ENCODE assay signal across 14 mouse cellular contexts in genomic region chr11:102293971-102294370, GRCm38 (mm10). TPM values are rescaled to one million over a fixed set of nuclear protein-coding genes. Genes with fewer than 3 reads are reported as not detected.
DNase-seq lines count a peak whose midpoint lies in the region; ATAC-seq lines count a peak whose summit lies in the region.
"Had no signal": no experiment of that assay in that cellular context is flagged by ENCODE, and none has a peak within 500 bp of the region (broad histone marks: within the 10 kb centered on the region; RNA-seq: fewer than 3 reads in every experiment).

No protein-coding gene starts in this region.

- ATAC-seq in cerebellum, adult (ENCODE audit: insufficient number of reproducible peaks, low FRiP score, low TSS enrichment): no peak
- no peak for ATAC-seq in intestine, embryonic 16.5 days
- ATAC-seq in intestine, embryonic 15.5 days: no peak

- peaks cover 12% of the 10 kb centered on the region for H3K4me1 ChIP-seq in intestine, embryonic 16.5 days (ENCODE audit: control insufficient read depth, insufficient read depth, low read length)
- peaks cover 16% of the 10 kb centered on the region; the same call in 1 of the 2 replicates for H3K4me1 ChIP-seq in intestine, embryonic 15.5 days (replicated peaks)

- H3K4me3 ChIP-seq in intestine, embryonic 16.5 days (ENCODE audit: low read length): no peak overlapping the region
- H3K4me3 ChIP-seq in intestine, embryonic 15.5 days (replicated peaks): no peak overlapping the region
- H3K4me3 ChIP-seq: erythroblast, embryonic 14.5 days had no signal

- H3K9me3 ChIP-seq in intestine, embryonic 16.5 days (ENCODE audit: control insufficient read depth, low read length): no peaks in the 10 kb centered on the region
- H3K9me3 ChIP-seq in intestine, embryonic 15.5 days: no peaks in the 10 kb centered on the region

- WGBS in intestine, embryonic 16.5 days: 95% methylated on average over 13 of the region's 13 CpGs
- WGBS in intestine, embryonic 15.5 days: 90% methylated on average over 13 of the region's 13 CpGs

- no peak overlapping the region for H3K4me2 ChIP-seq in intestine, embryonic 16.5 days (ENCODE audit: low read depth, low read length)
- H3K4me2 ChIP-seq in intestine, embryonic 15.5 days (replicated peaks): no peak overlapping the region

- H3K27ac ChIP-seq in intestine, embryonic 16.5 days (ENCODE audit: low read length): no peak overlapping the region
- no peak overlapping the region for H3K27ac ChIP-seq in intestine, embryonic 15.5 days

- peaks cover 8% of the 10 kb centered on the region for H3K36me3 ChIP-seq in intestine, embryonic 16.5 days (ENCODE audit: control insufficient read depth, insufficient read depth, low read length)
- H3K36me3 ChIP-seq in intestine, embryonic 15.5 days: peaks cover 22% of the 10 kb centered on the region

- DNase-seq in cerebellum, adult 8-10 months: peak; percentile 32
- peak; percentile 42 for DNase-seq in testis, postnatal 10 days (ENCODE audit: low spot score)
- DNase-seq in testis, postnatal 14 days (ENCODE audit: low spot score): no peak
- DNase-seq in layer of hippocampus, postnatal 10 days (ENCODE audit: low spot score in 2 of 2): no peak
- DNase-seq in retina, embryonic 14.5 days (ENCODE audit: low spot score): no peak
- DNase-seq: adrenal gland, adult 8-10 months; gastrocnemius, postnatal 10 days; kidney, postnatal 14 days; lung, postnatal 10 days; thymus, postnatal 14 days had no signal

- no peaks in the 10 kb centered on the region for H3K27me3 ChIP-seq in intestine, embryonic 16.5 days (replicated peaks; ENCODE audit: control insufficient read depth, insufficient read depth, low read length)
- H3K27me3 ChIP-seq in intestine, embryonic 15.5 days (replicated peaks): no peaks in the 10 kb centered on the region

- H3K9ac ChIP-seq in intestine, embryonic 16.5 days (ENCODE audit: low read depth, low read length): 0 out of 2 replicates have a peak overlapping the region, but pooled peaks have one; percentile 93
- no peak overlapping the region for H3K9ac ChIP-seq in intestine, embryonic 15.5 days

RNA-seq across cellular contexts. Expression of gene Atxn7l3, which starts 2.5 kb away (rescaled TPM):
- 8.8 and 9.0 TPM in 2 replicates for polyA plus RNA-seq in intestine, embryonic 16.5 days (2015; fragmentation: Nextera tagmentation; extraction: Ambion mirVana)
- polyA plus RNA-seq in intestine, embryonic 15.5 days (2015; fragmentation: Nextera tagmentation; extraction: Ambion mirVana): 11.8 and 13.6 TPM in 2 replicates
- 100 to 1,000 TPM; 146 to 150 TPM for total RNA-seq in layer of hippocampus, postnatal 10 days (2021)

RNA-seq across cellular contexts. Expression of gene Tmub2, which starts 9.2 kb away (rescaled TPM):
- polyA plus RNA-seq in intestine, embryonic 16.5 days (2015; fragmentation: Nextera tagmentation; extraction: Ambion mirVana): 52.0 and 54.3 TPM in 2 replicates
- polyA plus RNA-seq in intestine, embryonic 15.5 days (2015; fragmentation: Nextera tagmentation; extraction: Ambion mirVana): 44.3 and 48.5 TPM in 2 replicates
- total RNA-seq in layer of hippocampus, postnatal 10 days (2021): 10 to 100 TPM; 55.2 to 60.4 TPM

RNA-seq across cellular contexts. Expression of gene Asb16, which starts 25.4 kb away (rescaled TPM):
- 0.05 TPM in 2 replicates for polyA plus RNA-seq in intestine, embryonic 16.5 days (2015; fragmentation: Nextera tagmentation; extraction: Ambion mirVana)
- 0.08 TPM in 1 of 2 replicates, not detected in the other for polyA plus RNA-seq in intestine, embryonic 15.5 days (2015; fragmentation: Nextera tagmentation; extraction: Ambion mirVana)
- under 1 TPM; 0.64 to 0.76 TPM for total RNA-seq in layer of hippocampus, postnatal 10 days (2021)

RNA-seq across cellular contexts. Expression of gene Ubtf, which starts 25.6 kb away (rescaled TPM):
- 65.5 and 66.0 TPM in 2 replicates for polyA plus RNA-seq in intestine, embryonic 16.5 days (2015; fragmentation: Nextera tagmentation; extraction: Ambion mirVana)
- polyA plus RNA-seq in intestine, embryonic 15.5 days (2015; fragmentation: Nextera tagmentation; extraction: Ambion mirVana): 77.8 and 80.2 TPM in 2 replicates
- total RNA-seq in layer of hippocampus, postnatal 10 days (2021): 100 to 1,000 TPM; 112 to 125 TPM

RNA-seq across cellular contexts. Expression of gene BC030867, which starts 45.3 kb away (rescaled TPM):
- polyA plus RNA-seq in intestine, embryonic 16.5 days (2015; fragmentation: Nextera tagmentation; extraction: Ambion mirVana): 12.4 and 15.9 TPM in 2 replicates
- polyA plus RNA-seq in intestine, embryonic 15.5 days (2015; fragmentation: Nextera tagmentation; extraction: Ambion mirVana): 13.1 and 13.5 TPM in 2 replicates
- total RNA-seq in layer of hippocampus, postnatal 10 days (2021): 1 to 10 TPM in 1 of 2 experiments, under 1 TPM in 1; 0.94 to 1.0 TPM

Comparison
In these comparisons a context has a peak if more than half of its experiments do, and no peak if none do; other contexts are left out.
1. DNase-seq: peak in cerebellum, adult 8-10 months (single experiment) and testis, postnatal 10 days (single experiment); none in testis, postnatal 14 days (single experiment), layer of hippocampus, postnatal 10 days (0 of 2) and retina, embryonic 14.5 days (single experiment).